Mouse (Mus musculus) C2C12 (cell line): Measurements from ENCODE around the gene Nkx3-2.

Experiments used
- CTCF ChIP-seq: IDR thresholded peaks from one replicate; pipeline ENCODE4 v1.5.1; 2011; ENCODE audit not compliant: control insufficient read depth, insufficient read depth, insufficient read length
- MAX ChIP-seq: IDR thresholded peaks from one replicate; pipeline ENCODE4 v1.6.1; 2011; ENCODE audit warnings: mild to moderate bottlenecking, control low read depth
- MYOD1 ChIP-seq: IDR thresholded peaks from one replicate; pipeline ENCODE4 v1.6.1; 2011; ENCODE audit warnings: low read depth; ENCODE audit not compliant: control insufficient read depth, insufficient read length
- USF1 ChIP-seq: IDR thresholded peaks from one replicate; pipeline ENCODE4 v1.6.1; 2011; ENCODE audit warnings: low read depth, mild to moderate bottlenecking, control low read depth, moderate library complexity

DNA sequence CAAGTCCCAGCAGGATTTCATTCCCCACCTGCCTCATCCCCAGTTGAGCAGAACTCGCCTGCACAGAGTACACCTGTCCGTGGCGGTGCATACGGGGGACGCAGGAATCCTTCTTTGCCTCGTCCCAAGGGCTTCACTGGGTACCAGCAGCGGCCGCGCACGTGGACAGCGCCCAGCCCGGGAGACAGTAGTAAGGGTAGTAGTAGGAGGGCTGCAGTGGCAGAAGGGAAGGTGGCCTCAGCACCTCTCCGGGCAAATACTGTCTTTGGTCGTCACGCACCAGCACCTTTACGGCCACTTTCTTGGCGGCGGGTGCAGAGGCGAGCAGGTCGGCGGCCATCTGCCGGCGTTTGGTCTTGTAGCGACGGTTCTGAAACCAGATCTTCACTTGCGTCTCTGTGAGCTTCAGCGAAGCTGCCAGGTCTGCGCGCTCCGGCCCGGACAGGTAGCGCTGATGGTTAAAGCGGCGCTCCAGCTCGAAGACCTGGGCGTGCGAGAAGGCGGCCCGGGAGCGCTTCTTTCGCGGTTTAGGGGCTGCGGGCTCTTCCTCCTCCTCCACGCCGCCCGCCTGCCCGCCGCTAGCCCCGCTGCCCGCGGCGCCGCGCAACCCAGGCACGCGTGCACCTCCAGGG is 2.7 kb downstream of the Nkx3-2 start:
- TF ChIP-seq CTCF (no peak), USF1 (no peak), MYOD1 (no peak), MAX (no peak)
